Mouse (Mus musculus) limb, embryonic 14.5 days (tissue): Measurements from ENCODE around the gene A930018P22Rik. TPM values are rescaled to one million over a fixed set of nuclear protein-coding genes. Genes with fewer than 3 reads are reported as not detected.

Experiments used
- ATAC-seq: fragments of 200-750 bp; cut with Nextera tagmentation; 2 replicates; pipeline ENCODE4 v1.8.0; 2017; ENCODE audit warnings: low read depth, moderate number of reproducible peaks, moderate TSS enrichment; ENCODE audit not compliant: low FRiP score
- DNase-seq: peaks from one replicate; pipeline ENCODE4 v3.0.0-alpha.2; 2015; ENCODE audit warnings: low spot score
- H3K27ac ChIP-seq: fragments of 300-500 bp; sonication (generic); replicated peaks from 2 replicates; pipeline ENCODE4 v1.5.1; 2014; ENCODE audit warnings: low read depth, mild to moderate bottlenecking, low read length, moderate library complexity, mixed read lengths
- H3K27me3 ChIP-seq: fragments of 300-500 bp; sonication (generic); 2 replicates; pipeline ENCODE4 v1.6.1; 2014; ENCODE audit warnings: low read length, mixed read lengths; ENCODE audit not compliant: control insufficient read depth, insufficient read depth
- H3K36me3 ChIP-seq: fragments of 300-500 bp; sonication (generic); 2 replicates; pipeline ENCODE4 v1.6.1; 2014; ENCODE audit warnings: mild to moderate bottlenecking, low read length, moderate library complexity, mixed read lengths; ENCODE audit not compliant: control insufficient read depth, insufficient read depth
- H3K4me1 ChIP-seq: fragments of 300-500 bp; sonication (generic); 2 replicates; pipeline ENCODE4 v1.6.1; 2014; ENCODE audit warnings: antibody characterized with exemption, low read length, mixed read lengths; ENCODE audit not compliant: control insufficient read depth, insufficient read depth
- H3K4me2 ChIP-seq: fragments of 300-500 bp; sonication (generic); replicated peaks from 2 replicates; pipeline ENCODE4 v1.6.1; 2014; ENCODE audit warnings: low read depth, mild to moderate bottlenecking, low read length, moderate library complexity; ENCODE audit not compliant: severe bottlenecking
- H3K4me3 ChIP-seq: fragments of 300-500 bp; sonication (generic); replicated peaks from 2 replicates; pipeline ENCODE4 v1.5.1; 2014; ENCODE audit warnings: low read length
- H3K9ac ChIP-seq: fragments of 300-500 bp; sonication (generic); 2 replicates; pipeline ENCODE4 v1.6.1; 2014; ENCODE audit warnings: mild to moderate bottlenecking, low read depth, low read length, moderate library complexity; ENCODE audit not compliant: severe bottlenecking
- H3K9me3 ChIP-seq: fragments of 300-500 bp; sonication (generic); 2 replicates; pipeline ENCODE4 v1.6.1; 2016; ENCODE audit warnings: low read length; ENCODE audit not compliant: control insufficient read depth
- POLR2A ChIP-seq: fragments of 200-500 bp; IDR thresholded peaks from 2 replicates; pipeline ENCODE4 v1.8.0; 2012; ENCODE audit warnings: inconsistent platforms, mild to moderate bottlenecking, moderate library complexity, borderline replicate concordance; ENCODE audit not compliant: insufficient read depth, insufficient read length; ENCODE audit errors: extremely low read depth
- WGBS: fragments of 180-500 bp; shearing (Covaris S2); extraction: QIAGEN DNeasy Blood & Tissue Kit; methylation state at CpG from one replicate; pipeline ENCODE4 v1.1.7; 2014; 5-methylcytosine and 5-hydroxymethylcytosine counted together
- polyA plus RNA-seq, 2 experiments: library from polyadenylated mRNA; depleted of rRNA in 1 of 2; stranded (reverse) in 1 of 2; unstranded in 1 of 2; fragments of >200 nt; fragmentation: Nextera tagmentation in 1 of 2; extraction: Ambion mirVana in 1 of 2; gene quantifications; 2 replicates each; pipeline versions ENCODE4 v1.2.1 to v1.2.3; 2012 to 2014

The A930018P22Rik gene
- polyA plus RNA-seq, 2 experiments, result 0.10 to 0.23 TPM

DNA sequence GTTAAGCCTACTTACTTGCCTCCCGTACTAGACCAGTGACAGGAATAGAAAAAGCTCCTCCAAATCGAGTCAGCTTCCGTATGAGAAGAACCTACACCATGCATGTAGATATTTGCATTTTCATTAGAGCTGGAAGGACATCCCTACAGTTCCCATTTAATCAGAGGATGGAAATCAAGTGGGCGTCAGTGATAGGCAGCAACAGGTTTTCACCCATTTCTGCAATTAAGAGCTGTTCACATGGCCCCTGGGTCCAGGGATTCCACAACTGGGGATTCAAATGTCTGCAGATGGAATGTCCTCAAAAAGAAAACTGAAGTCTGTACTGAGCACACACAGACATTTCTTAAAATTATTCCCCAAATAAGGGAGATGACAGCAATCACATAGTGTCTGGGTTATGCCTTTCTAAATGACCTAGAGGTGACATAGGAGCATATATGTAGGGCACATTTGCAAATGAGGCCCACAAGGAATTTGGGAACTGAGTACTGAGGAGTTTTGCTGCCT, 41.5 kb downstream of the A930018P22Rik start:
- no peaks in the 10 kb centered on the region for H3K36me3 ChIP-seq
- H3K4me3 ChIP-seq, result no peak overlapping the region
- H3K27me3 ChIP-seq, result no peaks in the 10 kb centered on the region
- H3K9ac ChIP-seq, result no peak overlapping the region
- DNase-seq (no peak), ATAC-seq (no peak)
- H3K27ac ChIP-seq, result no peak overlapping the region
- WGBS, result 89% methylated on average over 4 of the region's 4 CpGs
- H3K4me2 ChIP-seq, result no peak overlapping the region
- no peaks in the 10 kb centered on the region for H3K4me1 ChIP-seq
- no peak for TF ChIP-seq POLR2A
- H3K9me3 ChIP-seq, result no peaks in the 10 kb centered on the region

DNA sequence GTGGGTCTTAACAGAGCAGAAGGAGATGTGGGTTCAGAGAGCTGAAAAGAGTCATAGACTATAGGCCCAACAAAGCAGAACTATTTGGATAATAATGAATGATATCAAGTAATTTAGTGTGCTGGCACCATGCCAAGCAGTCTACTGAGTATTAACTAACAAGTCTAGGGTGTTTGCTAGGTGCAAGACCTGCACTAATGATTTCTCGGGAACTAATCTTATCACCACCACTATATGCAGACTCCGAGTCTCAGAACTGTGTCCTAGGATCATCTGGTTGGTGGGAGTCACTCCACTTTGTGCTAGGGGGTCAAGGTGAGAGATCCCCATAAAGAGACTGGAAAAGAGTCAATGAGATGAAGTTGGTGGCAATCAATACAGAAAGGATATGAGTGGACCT, 43.1 kb downstream of the A930018P22Rik start:
- Histone ChIP-seq H3K4me3 (no peak overlapping the region), H3K4me1 (no peaks in the 10 kb centered on the region), H3K27me3 (no peaks in the 10 kb centered on the region), H3K9me3 (no peaks in the 10 kb centered on the region), H3K27ac (no peak overlapping the region), H3K36me3 (no peaks in the 10 kb centered on the region), H3K9ac (no peak overlapping the region), H3K4me2 (no peak overlapping the region)
- ATAC-seq (no peak), DNase-seq (no peak)
- 96% methylated on average over 2 of the region's 2 CpGs for WGBS
- TF ChIP-seq POLR2A, result no peak

DNA sequence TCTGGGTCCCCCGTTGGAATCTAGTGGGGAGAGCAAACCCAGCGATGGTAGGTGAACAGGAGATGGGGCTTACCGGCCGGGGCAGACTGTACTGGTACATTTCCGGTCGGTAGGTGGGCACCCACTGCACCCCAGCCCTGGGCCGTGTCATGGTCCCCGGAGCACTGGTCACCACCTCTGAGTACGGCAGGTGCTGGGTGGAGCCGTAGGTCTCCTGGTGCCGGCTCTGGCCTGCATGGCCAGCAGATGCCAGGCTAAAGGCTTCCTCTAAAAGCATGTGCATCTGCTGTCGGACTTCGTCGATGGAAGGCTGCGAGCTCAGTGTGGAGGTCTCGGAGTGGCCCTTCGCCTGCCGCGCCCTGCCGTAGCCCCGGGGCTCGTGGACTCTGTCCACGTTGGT, 45.2 kb downstream of the A930018P22Rik start:
- H3K27me3 ChIP-seq, result no peaks in the 10 kb centered on the region
- DNase-seq (no peak), ATAC-seq (no peak)
- H3K9me3 ChIP-seq, result no peaks in the 10 kb centered on the region
- H3K27ac ChIP-seq, result no peak overlapping the region
- no peak overlapping the region for H3K4me2 ChIP-seq
- no peaks in the 10 kb centered on the region for H3K4me1 ChIP-seq
- H3K36me3 ChIP-seq, result no peaks in the 10 kb centered on the region
- no peak overlapping the region for H3K9ac ChIP-seq
- no peak overlapping the region for H3K4me3 ChIP-seq
- WGBS, result 96% methylated on average over 23 of the region's 23 CpGs
- TF ChIP-seq POLR2A, result no peak

DNA sequence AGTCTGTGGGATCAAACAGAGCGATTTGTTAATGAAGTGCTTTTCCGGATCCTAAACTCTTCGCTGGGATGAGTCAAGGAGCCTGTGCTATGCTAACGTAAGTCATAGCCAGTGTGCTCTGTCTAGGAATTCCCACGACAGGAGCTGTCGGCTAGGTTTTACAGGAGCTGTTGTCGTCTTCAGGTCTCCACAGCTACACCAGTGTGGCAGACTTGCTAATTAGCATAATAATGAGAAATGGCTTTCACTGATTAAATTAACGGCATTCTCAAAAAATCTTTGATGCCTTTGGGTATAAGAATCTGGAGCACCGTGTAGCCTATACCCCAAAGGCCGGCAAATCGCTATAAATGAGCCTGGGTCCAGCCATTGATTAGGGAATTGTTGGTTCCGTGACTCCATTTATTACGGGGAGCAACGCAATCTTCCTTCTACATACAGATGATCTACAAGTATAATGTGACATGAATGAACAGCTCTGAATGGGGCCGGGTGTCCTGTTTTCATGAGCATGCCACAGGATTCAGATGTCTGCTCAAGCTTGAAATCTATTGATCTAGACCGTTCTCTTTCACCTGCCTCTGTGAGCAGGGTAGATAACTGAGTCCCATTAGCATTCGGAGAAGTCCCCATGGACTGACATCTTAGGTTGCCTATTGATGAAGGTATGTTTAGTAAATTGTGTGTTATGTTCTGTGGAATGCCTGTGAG, 45.8 kb downstream of the A930018P22Rik start:
- no peaks in the 10 kb centered on the region for H3K4me1 ChIP-seq
- no peak for ATAC-seq
- no peaks in the 10 kb centered on the region for H3K36me3 ChIP-seq
- WGBS, result 86% methylated on average over 17 of the region's 17 CpGs
- H3K4me3 ChIP-seq, result no peak overlapping the region
- no peak overlapping the region for H3K27ac ChIP-seq
- no peak overlapping the region for H3K4me2 ChIP-seq
- H3K27me3 ChIP-seq, result no peaks in the 10 kb centered on the region
- no peak for DNase-seq
- no peak for TF ChIP-seq POLR2A
- no peaks in the 10 kb centered on the region for H3K9me3 ChIP-seq
- H3K9ac ChIP-seq, result no peak overlapping the region

DNA sequence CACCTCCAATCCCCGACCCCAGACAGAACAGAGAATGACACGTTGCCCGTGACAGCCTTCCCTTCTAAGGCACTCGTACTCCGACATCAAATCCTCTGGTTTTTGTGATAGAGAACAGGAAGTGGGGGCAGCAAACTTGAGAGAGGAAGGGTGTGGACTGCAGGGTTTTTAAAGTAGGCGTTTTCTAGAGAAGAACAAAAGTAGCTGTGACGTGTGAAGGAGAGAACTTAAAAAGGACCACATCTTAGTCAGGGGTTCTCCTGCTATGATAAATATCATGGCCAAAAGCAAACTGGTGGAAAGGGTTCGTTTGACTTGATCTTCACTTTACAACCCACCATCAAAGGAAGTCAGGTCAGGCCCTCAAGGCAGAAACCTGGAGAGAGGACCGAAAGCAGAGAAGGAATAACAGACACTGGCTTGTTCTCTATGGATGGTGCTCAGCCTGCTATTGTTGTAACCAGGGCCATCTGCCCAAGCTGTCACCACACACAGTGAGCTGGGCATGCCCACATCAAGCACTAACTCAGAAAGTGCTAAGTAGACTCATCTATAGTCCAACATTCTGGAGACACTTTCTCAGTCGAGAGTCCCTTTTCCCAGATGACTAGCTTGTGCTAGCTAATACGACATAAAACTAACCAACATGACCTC, 50.3 kb downstream of the A930018P22Rik start:
- no peak for TF ChIP-seq POLR2A
- WGBS, result 65% methylated on average over 11 of the region's 11 CpGs
- no peak overlapping the region for H3K4me3 ChIP-seq
- peaks cover 19% of the 10 kb centered on the region for H3K4me1 ChIP-seq
- H3K9me3 ChIP-seq, result no peaks in the 10 kb centered on the region
- no peaks in the 10 kb centered on the region for H3K36me3 ChIP-seq
- no peaks in the 10 kb centered on the region for H3K27me3 ChIP-seq
- H3K27ac ChIP-seq, result no peak overlapping the region
- DNase-seq (no peak), ATAC-seq (no peak)
- H3K9ac ChIP-seq, result no peak overlapping the region
- H3K4me2 ChIP-seq, result no peak overlapping the region
